Mouse (Mus musculus) ES-E14 (cell line): Measurements from ENCODE around the gene Ctrc. TPM values are rescaled to one million over a fixed set of nuclear protein-coding genes. Genes with fewer than 3 reads are reported as not detected.

Experiments
- DNase-seq: peaks from one replicate; pipeline ENCODE4 v3.0.0-alpha.2; 2013; ENCODE audit warnings: low read depth, low spot score
- H3K27ac ChIP-seq: 2 replicates; pipeline ENCODE4 v1.5.1; 2012; ENCODE audit warnings: low read depth, mild to moderate bottlenecking, low read length, moderate library complexity, mixed read lengths; ENCODE audit not compliant: poor library complexity, insufficient read depth, severe bottlenecking
- H3K36me3 ChIP-seq: 2 replicates; pipeline ENCODE4 v1.6.1; 2012; ENCODE audit warnings: mild to moderate bottlenecking, low read length, moderate library complexity, mixed read lengths; ENCODE audit not compliant: control insufficient read depth, poor library complexity, insufficient read depth, severe bottlenecking
- H3K4me1 ChIP-seq, 2 experiments: fragments of 150-350 bp in 1 of 2; sonication (generic) in 1 of 2; 2 replicates each; pipeline ENCODE4 v1.6.1; 2012; ENCODE audit warnings: low read length in 2 of 2, mild to moderate bottlenecking in 1 of 2, mixed read lengths in 1 of 2; ENCODE audit not compliant: control insufficient read depth in 2 of 2, insufficient read depth in 2 of 2, poor library complexity in 1 of 2
- H3K4me3 ChIP-seq, 2 experiments: fragments of 150-350 bp in 1 of 2; sonication (generic) in 1 of 2; 2 replicates each; pipeline ENCODE4 v1.5.1; 2012; ENCODE audit warnings: low read length in 2 of 2, low read depth in 1 of 2, mild to moderate bottlenecking in 1 of 2, mixed read lengths in 1 of 2; ENCODE audit not compliant: insufficient read depth in 1 of 2, poor library complexity in 1 of 2, severe bottlenecking in 1 of 2
- H3K9ac ChIP-seq: 2 replicates; pipeline ENCODE4 v1.6.1; 2012; ENCODE audit warnings: low read depth, mild to moderate bottlenecking, low read length, mixed read lengths; ENCODE audit not compliant: poor library complexity, insufficient read depth, severe bottlenecking
- H3K9me3 ChIP-seq: fragments of 150-350 bp; sonication (generic); 2 replicates; pipeline ENCODE4 v1.6.1; 2012; ENCODE audit warnings: low read depth, mild to moderate bottlenecking, low read length; ENCODE audit not compliant: control insufficient read depth, insufficient read depth
- CHD2 ChIP-seq: IDR thresholded peaks from 2 replicates; pipeline ENCODE4 v1.6.1; 2014; ENCODE audit warnings: mild to moderate bottlenecking, low read depth, low read length, inconsistent platforms
- HCFC1 ChIP-seq: IDR thresholded peaks from 2 replicates; pipeline ENCODE4 v1.6.1; 2012; ENCODE audit warnings: low read length, inconsistent platforms, borderline replicate concordance; ENCODE audit not compliant: insufficient read depth
- MAFK ChIP-seq: IDR thresholded peaks from 2 replicates; pipeline ENCODE4 v1.6.1; 2014; ENCODE audit warnings: mild to moderate bottlenecking, low read depth, low read length, inconsistent platforms; ENCODE audit not compliant: insufficient read depth
- ZC3H11A ChIP-seq: IDR thresholded peaks from 2 replicates; pipeline ENCODE4 v1.6.1; 2012; ENCODE audit warnings: low read depth, mild to moderate bottlenecking, inconsistent platforms, low read length, borderline replicate concordance
- ZNF384 ChIP-seq: IDR thresholded peaks from 2 replicates; pipeline ENCODE4 v1.6.1; 2012; ENCODE audit warnings: low read depth, low read length, inconsistent platforms
- in situ Hi-C, 2 experiments: fragments of 600-800 bp; cut with MboI; formaldehyde crosslinking; loops; one replicate each; pipeline ENCODE4 v1.15.1; 2025; ENCODE audit warnings: low sequenced_read_pairs in 2 of 2, inconsistent platforms in 1 of 2; ENCODE audit not compliant: unreplicated experiment in 2 of 2
- total RNA-seq: library from RNA; depleted of rRNA; stranded (reverse); fragments of 300-350 nt; gene quantifications from 2 replicates; pipeline ENCODE4 v1.2.3, GENCODE M21; 2012; rRNA removed

Ctrc gene
- not detected in 2 replicates for total RNA-seq

DNA sequence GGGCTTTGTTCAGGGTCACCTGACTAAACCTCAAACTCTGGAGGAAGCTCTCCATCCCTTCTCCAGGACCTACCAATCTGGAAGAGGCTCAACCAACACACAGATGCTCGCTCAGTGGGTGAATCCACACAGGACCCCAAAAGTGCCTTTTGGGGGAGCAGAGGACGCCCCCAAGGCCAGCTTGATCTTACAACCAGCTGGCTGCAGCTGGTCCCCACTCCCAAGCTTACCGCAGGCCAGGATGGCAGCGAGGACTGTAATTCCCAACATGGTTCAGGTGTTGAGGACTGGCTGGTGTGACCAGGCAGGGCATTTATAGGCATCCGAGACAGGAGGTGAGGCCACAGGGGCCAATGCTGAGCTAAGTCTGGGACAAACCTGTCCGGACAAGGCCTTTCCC lies at the start of gene Ctrc:
Gene Ctrc, minus strand, starts transcription at position 361 of the 400 bp plus-strand sequence.
- no peak for DNase-seq
- Histone ChIP-seq H3K27ac (no peak within 1 kb of the TSS), H3K4me3 (no peak within 1 kb of the TSS), H3K36me3 (no peaks in the 10 kb centered on the region), H3K4me1 (no peaks in the 10 kb centered on the region; a peak in 1 of 4 replicates), H3K9ac (no peak within 1 kb of the TSS), H3K9me3 (no peaks in the 10 kb centered on the region)
- in situ Hi-C loops = no loop called here
- no peak for TF ChIP-seq ZNF384
- TF ChIP-seq ZC3H11A = no peak

DNA sequence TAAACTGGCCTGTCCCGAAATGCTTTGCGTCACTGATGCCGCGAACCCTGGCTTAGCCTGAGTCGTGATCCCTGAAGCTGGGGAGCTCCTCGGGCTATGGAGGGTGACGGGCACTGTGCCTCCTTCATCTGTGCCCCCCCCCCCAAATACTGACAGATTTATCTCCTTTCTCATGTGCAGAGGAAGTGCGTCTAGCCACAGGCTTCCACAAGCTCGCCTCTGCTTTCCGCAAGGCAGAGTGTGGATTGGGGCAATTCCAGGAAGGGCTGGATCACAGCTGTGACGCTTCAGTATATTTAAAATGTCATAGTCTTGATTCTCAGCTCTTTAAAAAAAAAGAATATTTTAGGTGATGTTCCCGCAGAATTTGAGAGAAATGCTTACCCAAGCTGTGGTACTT lies 49.6 kb upstream of the Ctrc start:
- H3K9me3 ChIP-seq = no peaks in the 10 kb centered on the region
- H3K9ac ChIP-seq = no peak overlapping the region
- DNase-seq = no peak
- no peak overlapping the region for H3K4me3 ChIP-seq
- in situ Hi-C loops = no loop called here
- TF ChIP-seq ZNF384 (no peak), ZC3H11A (no peak), HCFC1 (no peak), CHD2 (no peak), MAFK (no peak)
- no peaks in the 10 kb centered on the region for H3K4me1 ChIP-seq
- H3K27ac ChIP-seq = no peak overlapping the region
- no peaks in the 10 kb centered on the region for H3K36me3 ChIP-seq

DNA sequence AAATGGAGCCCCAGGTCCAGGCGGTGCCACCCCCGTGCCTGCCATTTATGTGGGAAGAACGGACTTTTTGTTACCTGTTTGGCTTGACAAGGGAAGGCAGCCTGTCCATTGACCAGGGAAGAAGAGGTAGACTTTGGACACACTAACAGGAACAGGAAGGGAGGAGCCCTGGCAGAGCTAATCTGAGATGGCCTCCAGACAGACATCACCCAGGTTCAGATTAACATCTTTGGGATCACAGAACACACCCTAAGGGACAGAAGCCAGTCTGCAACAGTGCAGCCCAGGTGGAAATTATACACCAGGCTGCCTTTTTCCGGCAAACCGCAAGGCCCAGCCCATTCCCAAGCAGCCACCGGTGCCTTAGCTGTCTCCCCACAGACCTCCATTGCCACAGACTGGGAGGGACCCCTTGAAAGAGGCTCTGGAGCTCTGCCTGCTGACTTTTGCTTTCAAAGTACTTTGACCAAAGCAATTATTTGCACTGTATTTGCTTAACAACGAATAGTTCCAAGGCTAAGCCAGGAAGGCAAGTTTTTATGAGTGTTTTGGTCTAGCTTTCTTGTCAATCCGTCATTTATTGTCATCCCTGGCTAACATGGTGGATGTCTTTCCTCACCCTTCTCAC lies 47.1 kb upstream of the Ctrc start:
- Histone ChIP-seq H3K27ac (no peak overlapping the region), H3K9ac (no peak overlapping the region), H3K36me3 (no peaks in the 10 kb centered on the region), H3K9me3 (no peaks in the 10 kb centered on the region), H3K4me3 (no peak overlapping the region), H3K4me1 (no peaks in the 10 kb centered on the region)
- TF ChIP-seq CHD2 (no peak), ZNF384 (no peak), MAFK (no peak), HCFC1 (no peak), ZC3H11A (no peak)
- in situ Hi-C loops = no loop called here
- DNase-seq = no peak

DNA sequence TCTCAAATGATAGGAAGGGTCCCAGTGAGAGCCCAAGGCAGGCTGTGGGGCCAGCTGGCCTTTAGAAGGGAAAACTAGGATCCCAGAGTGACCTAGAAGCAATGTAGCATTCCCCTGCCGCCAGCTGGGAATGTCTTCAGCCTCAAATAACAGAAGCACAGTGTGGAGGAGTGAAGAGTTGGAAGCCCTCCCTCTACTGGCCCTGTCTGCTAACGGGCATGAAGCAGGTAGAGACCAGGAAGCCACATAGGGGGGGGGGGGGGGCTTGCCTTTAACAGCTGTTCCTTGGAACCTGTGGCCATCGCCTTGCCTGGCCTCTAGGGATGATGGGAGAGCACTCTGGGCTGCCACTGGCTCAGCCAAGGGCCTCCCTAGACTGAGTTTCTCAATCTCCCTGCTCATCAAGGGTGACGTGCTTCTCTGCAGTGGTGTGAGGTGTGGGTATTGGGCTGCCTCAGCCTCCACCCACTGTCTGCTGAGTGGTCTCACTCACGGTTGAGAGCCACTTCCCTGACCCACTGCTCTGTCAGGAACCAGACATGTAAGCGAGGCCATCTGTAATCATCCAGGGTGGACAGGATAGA lies 40.3 kb upstream of the Ctrc start:
- Histone ChIP-seq H3K9me3 (no peaks in the 10 kb centered on the region), H3K4me1 (peaks cover 0 to 9% of the 10 kb centered on the region in 2 experiments; a peak in 1 of 4 replicates), H3K9ac (no peak overlapping the region), H3K4me3 (no peak overlapping the region), H3K27ac (no peak overlapping the region), H3K36me3 (no peaks in the 10 kb centered on the region)
- no peak for DNase-seq
- in situ Hi-C loops = no loop called here
- TF ChIP-seq ZNF384 (no peak), ZC3H11A (no peak)

DNA sequence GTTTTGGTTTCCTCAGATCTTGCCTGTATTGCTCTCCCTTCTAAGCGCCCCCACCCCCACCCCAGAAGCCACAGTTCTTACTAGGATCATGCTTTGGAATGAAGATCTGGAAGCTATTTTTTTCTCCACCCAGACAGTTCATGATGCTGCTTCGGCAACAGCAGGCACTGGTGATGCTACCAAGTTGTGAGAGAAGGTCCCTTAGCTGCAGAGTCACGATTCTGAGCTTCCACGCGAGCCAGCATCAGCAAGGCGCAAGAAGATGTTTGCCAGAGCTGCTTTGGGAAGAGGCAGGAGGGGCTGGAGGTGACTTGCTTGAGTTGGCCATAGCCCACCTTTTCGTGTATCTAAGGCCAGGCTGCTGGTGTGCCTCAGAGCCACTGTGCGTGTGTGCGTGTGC lies 39.3 kb upstream of the Ctrc start:
- TF ChIP-seq ZC3H11A = no peak
- TF ChIP-seq CHD2 = no peak
- no peak for TF ChIP-seq MAFK
- TF ChIP-seq ZNF384 = no peak
- TF ChIP-seq HCFC1 = no peak
- Histone ChIP-seq H3K9me3 (no peaks in the 10 kb centered on the region), H3K9ac (no peak overlapping the region), H3K27ac (no peak overlapping the region), H3K4me3 (no peak overlapping the region), H3K36me3 (no peaks in the 10 kb centered on the region), H3K4me1 (peaks cover under 1 to 11% of the 10 kb centered on the region in 2 experiments; a peak in 1 of 4 replicates)
- in situ Hi-C loops = no loop called here
- no peak for DNase-seq
